Mouse (Mus musculus) cerebellum, postnatal 10 days (tissue): Measurements from ENCODE around the gene Usp45.

ENCODE experiments used
- DNase-seq, 2 experiments: peaks; one replicate each; pipeline ENCODE4 v3.0.0; 2021; ENCODE audit warnings: mixed read lengths in 2 of 2

The Usp45 gene

DNA sequence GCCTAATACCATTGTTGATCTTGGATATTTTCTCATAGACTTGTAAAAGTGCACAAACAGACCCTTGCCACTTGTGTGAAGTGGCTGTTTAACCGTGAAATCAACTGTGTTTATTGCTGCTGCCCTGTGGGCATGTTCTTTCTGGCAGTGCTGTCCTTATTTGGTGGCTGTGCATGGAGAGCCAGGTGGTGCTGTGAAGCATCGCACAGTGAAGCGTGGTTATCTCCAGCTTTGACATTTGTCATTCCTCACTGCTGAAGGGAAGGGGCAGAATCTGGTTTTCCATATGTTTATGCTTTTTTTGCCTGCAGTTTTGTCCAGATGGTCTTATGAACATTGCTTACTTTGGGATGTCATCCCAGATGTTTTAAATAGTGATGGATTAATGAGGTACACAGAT lies 26.7 kb downstream of the Usp45 start:
- peak; percentile 68 to 73 for DNase-seq

DNA sequence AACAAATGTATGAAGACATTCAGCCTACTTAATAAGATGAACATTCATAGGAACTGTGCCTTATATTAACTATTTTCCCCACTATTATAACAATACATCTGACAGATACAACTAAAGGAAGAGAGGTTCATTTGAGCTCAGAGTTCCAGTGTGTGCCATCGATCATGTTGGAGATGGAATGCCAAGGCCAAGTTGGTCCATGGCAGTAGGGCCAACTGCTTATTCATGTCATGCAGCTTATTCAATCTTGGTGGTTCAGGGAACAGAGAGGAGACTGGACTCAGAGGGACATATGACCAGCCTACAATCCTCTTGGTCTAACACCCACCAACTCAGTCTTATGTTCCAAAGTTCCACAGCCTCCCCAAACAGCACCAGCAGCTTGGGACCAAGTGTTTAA lies 34.1 kb downstream of the Usp45 start:
- no peak for DNase-seq

DNA sequence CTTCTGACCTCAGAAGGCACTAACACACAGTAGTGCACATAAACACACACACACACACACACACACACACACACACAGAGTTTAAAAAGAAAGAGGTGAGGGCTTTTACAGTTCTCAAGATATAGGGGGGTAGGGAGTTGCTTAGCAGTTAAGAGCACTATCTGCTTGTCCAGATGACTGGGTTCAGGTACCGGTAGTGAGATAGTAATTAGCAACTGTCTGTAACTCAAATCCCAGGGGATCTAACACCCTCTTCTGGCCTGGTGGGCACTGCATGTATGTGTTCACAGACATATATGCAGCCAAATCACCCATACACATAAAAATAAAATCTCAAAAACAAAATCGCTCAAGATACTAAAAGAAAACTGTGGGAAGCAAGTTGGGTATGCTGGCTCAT lies 34.7 kb downstream of the Usp45 start:
- DNase-seq, result no peak

DNA sequence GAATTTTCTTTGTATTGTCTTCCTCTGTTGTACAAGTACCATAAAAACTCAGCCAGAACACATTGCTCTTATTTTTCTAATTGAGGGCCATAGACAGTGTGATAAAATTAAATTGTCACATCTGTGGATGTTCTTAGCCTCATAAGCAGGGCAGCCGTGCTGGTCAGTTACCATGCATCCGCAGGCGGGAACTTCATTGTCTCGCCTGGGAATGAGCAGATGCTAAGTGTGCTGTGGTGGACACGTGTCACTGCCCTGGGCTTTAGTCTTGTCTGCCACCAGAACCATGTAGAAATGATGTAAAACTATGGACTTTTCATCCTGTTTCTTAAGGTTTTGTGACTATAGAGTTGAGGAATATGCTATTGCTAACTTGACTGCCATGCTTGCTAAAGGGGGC lies 40.2 kb downstream of the Usp45 start:
- DNase-seq, result no peak

DNA sequence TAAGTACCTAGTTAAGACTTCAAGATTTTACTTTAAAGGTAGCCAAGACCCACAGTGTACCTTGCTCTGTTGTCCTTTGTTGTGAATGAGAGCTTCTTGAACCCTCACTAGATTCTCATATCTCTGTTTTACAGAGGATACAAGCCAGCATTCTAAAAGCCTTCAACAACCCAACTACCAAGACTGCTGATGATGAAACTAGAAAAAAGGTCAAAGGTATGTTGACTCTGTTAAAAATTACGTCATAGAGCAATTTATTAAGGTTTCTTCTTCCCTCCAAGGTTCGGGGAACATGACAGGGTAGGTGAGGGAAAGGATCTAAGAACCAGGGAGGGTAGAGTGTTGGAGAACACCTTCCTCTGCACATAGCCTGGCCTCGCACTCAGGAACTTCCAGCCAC lies 43.7 kb downstream of the Usp45 start:
- DNase-seq, result no peak

DNA sequence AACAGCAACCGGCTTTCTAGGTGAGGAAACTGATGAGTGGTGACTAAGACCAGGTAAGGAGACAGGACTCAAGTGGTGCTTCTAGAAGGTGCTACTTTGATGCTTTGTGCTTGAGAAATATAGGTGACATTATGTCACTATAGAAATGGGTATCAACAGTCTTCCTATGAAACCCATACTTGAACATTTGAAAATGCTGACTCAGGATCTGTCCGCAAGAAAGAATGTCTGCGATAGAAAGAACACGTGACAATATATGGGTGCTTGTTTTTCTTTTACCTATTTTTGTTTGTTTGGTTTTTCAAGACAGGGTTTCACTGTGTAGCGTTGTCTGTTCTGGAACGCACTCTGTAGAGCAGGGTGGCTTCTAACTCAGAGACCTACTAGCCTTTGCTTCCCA lies 45.7 kb downstream of the Usp45 start:
- DNase-seq, result no peak

DNA sequence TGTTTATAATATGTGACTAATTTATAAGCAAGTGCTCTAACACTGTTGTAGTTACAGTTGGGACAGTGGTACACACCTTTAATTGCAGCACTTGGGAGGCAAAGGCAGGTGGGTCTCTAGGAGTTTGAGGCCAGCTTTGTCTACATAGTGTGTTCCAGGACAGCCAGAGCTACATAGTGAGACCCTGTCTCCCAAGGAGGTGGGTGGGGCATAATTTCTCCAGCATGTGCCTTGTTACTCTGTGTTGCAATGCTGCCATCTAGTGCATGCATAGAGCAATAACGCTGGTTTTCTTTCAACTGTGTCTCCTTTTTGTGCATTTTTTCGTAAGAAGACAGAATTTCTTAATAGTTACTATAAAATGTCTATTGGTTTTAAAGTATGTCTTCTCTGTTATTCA lies 47.1 kb downstream of the Usp45 start:
- peak; percentile 74 to 77 for DNase-seq

DNA sequence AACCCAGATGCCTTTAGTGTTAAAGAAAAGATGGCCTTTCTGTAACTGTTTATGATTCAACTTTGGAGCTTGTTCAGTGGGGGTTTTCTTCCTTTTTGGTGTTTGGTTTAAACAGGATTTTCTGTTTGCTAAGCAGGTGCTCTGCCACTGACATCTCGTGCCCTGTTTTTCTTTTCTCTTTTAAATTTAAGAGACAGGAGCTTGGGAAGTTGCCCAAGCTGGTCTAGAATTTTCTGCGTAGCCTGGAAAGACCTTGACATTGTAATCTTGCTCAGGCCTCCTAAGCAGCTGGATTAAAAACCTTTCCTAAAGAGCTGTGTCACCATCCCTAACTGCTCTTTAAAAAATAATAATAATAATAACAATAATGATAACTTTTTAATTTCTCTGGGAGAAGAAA lies 59.7 kb downstream of the Usp45 start:
- DNase-seq, result no peak

DNA sequence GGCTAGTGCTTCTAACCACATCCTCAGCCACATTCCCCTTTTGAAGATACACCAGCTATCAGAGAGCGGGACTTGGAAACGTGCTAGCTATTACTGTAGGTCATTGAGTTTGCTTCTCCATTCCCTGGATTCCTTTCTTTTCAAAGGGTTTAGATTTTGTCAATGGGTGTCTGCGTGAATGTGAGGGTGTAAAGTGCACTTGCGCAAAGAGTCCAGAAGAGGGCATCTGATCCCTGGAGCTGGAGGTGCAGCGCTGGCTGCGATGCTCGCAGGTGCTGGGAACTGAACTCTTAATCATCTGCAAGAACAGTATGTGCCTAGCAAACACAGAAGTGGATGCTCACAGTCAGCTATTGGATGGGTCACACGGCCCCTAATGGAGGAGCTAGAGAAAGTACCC lies 65.9 kb downstream of the Usp45 start:
- no peak for DNase-seq

DNA sequence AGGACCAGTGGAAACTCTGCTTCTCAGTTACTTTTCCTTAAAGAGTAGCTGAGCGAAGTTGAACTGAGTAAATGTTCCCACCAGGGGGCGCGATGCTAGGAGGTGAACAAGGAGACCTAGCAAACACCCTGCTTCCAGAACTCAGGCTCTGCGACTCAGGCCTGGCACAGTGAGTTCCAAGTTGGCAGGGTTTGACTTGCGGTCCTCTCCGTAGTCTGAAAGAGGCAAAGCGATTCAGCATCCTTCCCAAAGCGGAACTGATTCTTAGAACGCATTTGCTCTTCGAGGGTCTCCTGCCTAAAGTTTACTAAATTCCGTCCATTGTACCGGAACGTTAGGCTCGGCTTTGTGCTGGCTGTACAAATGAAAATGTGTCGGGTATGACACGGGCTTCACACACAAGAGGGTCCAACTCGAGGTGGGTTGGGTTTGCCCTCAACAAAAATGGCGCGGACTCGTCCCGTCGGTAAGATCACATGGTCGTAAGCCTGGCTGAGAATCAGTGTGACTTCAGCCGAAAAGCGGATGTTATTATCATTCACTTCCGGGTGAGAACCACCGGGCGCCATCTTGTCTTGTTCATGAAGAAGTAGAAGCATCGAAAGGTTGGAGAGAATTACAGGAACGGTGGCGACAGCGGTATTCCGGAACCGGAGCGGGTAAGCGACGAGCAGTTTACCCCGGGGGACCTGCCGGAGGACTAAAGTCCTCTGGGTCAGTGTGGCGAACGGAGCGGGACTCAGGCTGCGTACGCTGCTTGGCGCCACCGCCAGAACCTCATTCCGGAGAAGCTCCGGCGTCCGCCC lies 80.7 kb downstream of the Usp45 start, which contains the start of gene Pnisr:
TSS of gene Pnisr (plus strand) at position 103 of the 806 bp plus-strand sequence.
- DNase-seq, result peak; percentile 98 to 99

DNA sequence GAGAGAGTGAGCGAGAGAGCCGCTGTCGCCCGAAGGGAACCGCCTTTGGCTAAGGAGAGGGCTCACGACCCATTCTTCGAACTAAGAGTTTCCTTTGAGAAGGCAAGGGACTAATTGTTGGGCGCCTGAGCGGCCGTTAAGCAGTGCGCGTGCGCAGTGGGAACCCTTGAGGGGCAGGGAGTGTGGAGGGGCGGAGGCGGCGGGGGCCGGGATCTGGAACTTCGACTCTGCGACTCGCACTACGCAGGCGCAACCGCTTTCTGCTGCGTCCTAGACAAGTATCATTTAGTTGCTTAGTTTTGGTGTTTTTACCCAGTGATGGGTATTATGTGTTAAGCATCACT lies 81.3 kb downstream of the Usp45 start:
- DNase-seq, result peak; percentile 95 to 96

DNA sequence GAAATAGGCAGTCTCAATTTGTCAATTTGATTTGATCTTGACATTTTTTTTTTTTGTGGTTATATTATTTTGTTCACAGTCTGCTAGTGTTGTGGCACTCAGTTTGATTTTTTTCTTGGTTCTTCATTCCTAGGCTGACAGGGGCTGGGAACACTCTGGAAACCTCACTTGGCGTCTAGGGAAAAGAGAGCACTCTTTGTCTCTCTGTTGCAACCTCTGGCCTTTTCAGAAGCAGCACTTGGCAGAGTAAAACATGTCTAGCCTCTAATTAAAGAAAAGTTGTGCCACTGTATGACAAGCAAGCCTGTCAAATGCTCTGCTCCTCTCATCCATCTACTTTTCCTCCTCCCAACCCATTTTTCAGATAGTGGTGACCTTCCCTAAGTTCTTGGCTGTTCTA lies 90.5 kb downstream of the Usp45 start:
- no peak for DNase-seq

DNA sequence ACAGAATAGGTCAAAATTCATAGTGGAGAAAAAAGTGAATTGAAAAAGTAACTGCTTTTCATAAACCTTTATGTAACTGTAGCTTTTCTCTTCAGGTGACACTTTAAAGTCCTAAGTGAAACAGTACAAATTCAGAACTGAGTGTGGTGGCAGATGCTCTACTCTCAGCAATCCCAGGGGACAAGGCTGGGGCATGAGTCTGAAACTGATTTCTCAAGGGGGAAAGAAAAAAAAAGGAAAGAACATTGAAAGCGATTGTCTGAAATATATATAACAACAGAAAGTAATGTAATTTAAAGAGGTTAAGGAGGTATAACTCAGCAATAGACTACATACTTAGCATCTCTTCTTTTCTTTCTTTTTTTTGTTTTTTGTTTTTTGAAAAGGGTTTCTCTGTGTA lies 98.3 kb downstream of the Usp45 start:
- DNase-seq, result no peak

DNA sequence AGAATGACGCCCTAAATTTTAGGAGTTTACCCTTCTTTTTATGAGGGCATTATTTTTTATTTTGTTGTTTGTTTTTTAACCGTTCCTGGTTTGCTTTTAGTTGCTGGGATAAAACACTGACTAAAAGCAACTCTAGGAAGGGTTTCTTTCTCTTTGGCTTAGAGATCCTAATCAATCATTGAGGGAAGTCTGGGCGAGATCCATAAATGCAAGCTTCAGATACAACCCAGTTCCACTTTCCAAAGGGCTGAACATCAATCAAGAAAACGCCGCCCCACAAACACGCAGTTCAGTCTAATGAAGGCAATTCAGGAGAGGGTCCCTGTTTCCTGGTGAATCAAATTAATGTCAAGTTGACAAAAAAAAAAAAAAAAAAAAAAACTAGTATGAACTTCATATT lies 111.8 kb downstream of the Usp45 start:
- no peak for DNase-seq

DNA sequence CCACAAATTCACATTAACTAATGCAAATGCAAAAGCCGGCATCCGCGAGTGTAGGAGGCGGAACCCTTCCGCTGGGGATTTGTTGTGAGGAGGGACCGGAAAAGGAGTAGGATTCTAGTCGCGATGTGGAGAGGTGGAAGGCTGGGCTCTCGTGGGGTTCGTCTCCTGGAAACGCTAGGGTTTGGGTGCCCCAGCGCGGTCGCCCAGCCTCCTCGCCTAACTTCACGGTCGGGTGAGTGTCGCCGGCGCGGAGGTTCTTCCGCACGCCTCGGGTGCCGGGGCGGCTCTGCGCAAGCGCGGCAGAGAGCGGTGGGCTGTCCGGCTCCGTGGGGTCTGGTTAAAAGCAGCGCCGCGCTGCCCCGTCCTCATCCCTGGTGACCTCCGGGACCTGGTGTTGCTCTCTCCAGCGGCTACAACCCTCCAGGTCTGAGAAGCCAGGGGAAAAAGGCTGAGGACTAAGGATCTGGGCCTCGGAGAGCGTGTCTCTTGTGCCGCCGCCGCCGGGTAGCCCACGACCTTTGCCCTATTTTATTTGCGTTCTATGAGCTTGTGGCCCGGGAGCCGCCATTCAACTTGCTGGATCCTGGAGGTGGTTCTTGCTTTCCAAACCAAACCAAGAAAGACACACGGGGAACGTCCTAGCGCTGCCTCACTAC lies 112.7 kb downstream of the Usp45 start, which contains the start of gene Coq3:
TSS of gene Coq3 (plus strand) at position 109 of the 656 bp plus-strand sequence.
- peak; percentile 85 to 89 for DNase-seq

DNA sequence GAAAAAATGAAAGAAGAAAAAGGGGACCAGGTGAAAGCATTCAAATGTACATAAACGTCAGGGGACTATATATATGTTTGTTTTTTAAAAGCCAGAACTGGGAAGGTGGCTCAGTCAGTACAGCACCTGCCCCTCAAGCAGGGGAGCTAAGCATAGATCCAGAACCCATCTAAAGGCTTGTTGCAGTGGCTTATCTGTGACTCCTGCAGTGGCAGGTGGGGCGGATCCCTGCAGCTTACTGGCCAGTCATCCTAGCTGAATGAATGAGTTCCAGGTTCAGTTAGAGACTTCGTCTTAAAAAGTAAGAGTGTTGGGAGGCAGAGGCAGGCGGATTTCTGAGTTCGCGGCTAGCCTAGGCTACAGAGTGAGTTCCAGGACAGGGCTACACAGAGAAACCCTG lies 115.8 kb downstream of the Usp45 start:
- DNase-seq, result no peak

DNA sequence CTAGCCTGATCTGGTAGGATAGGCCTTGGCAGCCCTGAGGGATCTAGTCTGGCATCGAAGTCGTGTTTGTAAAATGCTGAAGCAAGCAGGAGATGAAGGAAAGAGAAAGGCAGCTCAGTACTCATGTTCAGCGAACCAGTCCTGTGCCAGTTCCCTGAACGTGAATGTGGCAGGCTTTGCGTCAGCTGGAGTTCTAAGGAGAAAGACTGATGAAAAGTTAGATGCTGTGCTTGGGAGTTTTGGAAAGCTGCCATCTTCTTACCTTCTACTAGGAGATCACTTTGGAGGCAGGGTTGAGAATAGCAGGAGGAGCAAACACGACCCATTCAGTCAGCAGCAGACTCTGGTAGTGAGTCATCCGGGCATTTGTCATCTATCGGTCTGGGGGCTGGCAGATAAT lies 118.9 kb downstream of the Usp45 start:
- DNase-seq, result no peak
